ENCODE assay signal across 8 mouse cellular contexts in the genomic region with DNA sequence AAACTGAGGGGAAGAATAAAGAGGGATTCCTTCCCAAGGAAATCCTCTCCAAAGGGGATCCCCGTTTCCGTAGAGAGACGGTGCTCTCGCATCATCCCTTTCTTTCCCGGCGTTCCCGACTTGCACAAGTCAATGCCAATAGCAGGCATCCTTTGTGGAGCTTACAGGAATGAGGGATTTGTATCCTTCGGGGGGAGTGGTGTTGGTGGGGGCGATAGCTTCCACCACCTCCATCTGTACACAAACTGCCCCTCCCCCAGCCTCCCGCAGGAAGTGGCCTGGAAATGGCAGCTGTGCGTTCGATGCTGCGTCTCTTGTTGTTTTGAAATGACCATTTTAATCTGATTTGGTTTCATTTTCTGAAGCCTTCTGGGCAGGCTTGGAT. TPM values are rescaled to one million over a fixed set of nuclear protein-coding genes. Genes with fewer than 3 reads are reported as not detected.
DNase-seq lines count a peak whose midpoint lies in the region; ATAC-seq and TF ChIP-seq lines count a peak whose summit lies in the region.

No protein-coding gene starts in this region.

- peaks cover 0 to 8% of the 10 kb centered on the region in 2 experiments; a peak in 3 of 4 replicates for H3K4me1 ChIP-seq in ES-E14 (ENCODE audit: control insufficient read depth in 2 of 2, insufficient read depth in 2 of 2, low read length in 2 of 2, poor library complexity in 1 of 2)
- H3K4me1 ChIP-seq in bone marrow macrophage, adult 2 months (ENCODE audit: control insufficient read depth, insufficient read depth, low read length): peaks cover 26% of the 10 kb centered on the region
- peaks cover 44% of the 10 kb centered on the region for H3K4me1 ChIP-seq in forebrain, embryonic 13.5 days
- H3K4me1 ChIP-seq in hindbrain, embryonic 10.5 days (replicated peaks): peaks cover 53% of the 10 kb centered on the region

- no peaks in the 10 kb centered on the region for H3K27me3 ChIP-seq in forebrain, embryonic 13.5 days
- H3K27me3 ChIP-seq in hindbrain, embryonic 10.5 days (ENCODE audit: insufficient read depth, poor library complexity, severe bottlenecking): no peaks in the 10 kb centered on the region

- H3K36me3 ChIP-seq in ES-E14 (ENCODE audit: control insufficient read depth, insufficient read depth, low read length, poor library complexity, severe bottlenecking): no peaks in the 10 kb centered on the region; the same call in 1 of the 2 replicates
- H3K36me3 ChIP-seq in forebrain, embryonic 13.5 days (ENCODE audit: poor library complexity, severe bottlenecking): no peaks in the 10 kb centered on the region
- peaks cover 12% of the 10 kb centered on the region for H3K36me3 ChIP-seq in hindbrain, embryonic 10.5 days

- peak overlapping the region; percentile 83; the same call in 1 of the 2 replicates for H3K27ac ChIP-seq in ES-E14 (ENCODE audit: insufficient read depth, low read depth, low read length, poor library complexity, severe bottlenecking)
- peak overlapping the region; percentile 61 for H3K27ac ChIP-seq in bone marrow macrophage, adult 2 months (ENCODE audit: insufficient read depth, low read depth, low read length)
- peak overlapping the region; percentile 88 for H3K27ac ChIP-seq in forebrain, embryonic 13.5 days
- peak overlapping the region; percentile 96 for H3K27ac ChIP-seq in hindbrain, embryonic 10.5 days

- no peak for TF ChIP-seq CTCF in bone marrow macrophage, adult 2 months (IDR thresholded peaks at IDR 0.05; ENCODE audit: low read depth, low read length)

- no peak for TF ChIP-seq POLR2A in bone marrow macrophage, adult 2 months (IDR thresholded peaks at IDR 0.05; ENCODE audit: borderline replicate concordance, low read depth, low read length)

- no peak for DNase-seq in ES-E14 (ENCODE audit: low read depth, low spot score)
- DNase-seq in hindbrain, embryonic 10.5 days (ENCODE audit: low spot score): peak; percentile 52
- DNase-seq in layer of hippocampus, adult 9-11 months: peak; percentile 48
- DNase-seq in lung, postnatal 36 days: peak; percentile 75
- DNase-seq in right cerebral cortex, postnatal 14 days: peak; percentile 71
- no peak for DNase-seq in yolk sac, embryonic 10.5 days (ENCODE audit: low spot score)

- no peak for ATAC-seq in forebrain, embryonic 13.5 days

- H3K9ac ChIP-seq in ES-E14 (ENCODE audit: insufficient read depth, low read depth, low read length, poor library complexity, severe bottlenecking): peak overlapping the region; percentile 94
- H3K9ac ChIP-seq in forebrain, embryonic 13.5 days: peak overlapping the region; percentile 94

- H3K4me2 ChIP-seq in forebrain, embryonic 13.5 days: peak overlapping the region; percentile 79

- H3K4me3 ChIP-seq in ES-E14 (ENCODE audit: insufficient read depth in 1 of 2, low read depth in 1 of 2, low read length in 2 of 2, poor library complexity in 1 of 2, severe bottlenecking in 1 of 2): peak overlapping the region; percentile 84 to 98
- peak overlapping the region; percentile 87 for H3K4me3 ChIP-seq in bone marrow macrophage, adult 2 months (ENCODE audit: insufficient read depth, low read length)
- H3K4me3 ChIP-seq in forebrain, embryonic 13.5 days: peak overlapping the region; percentile 100
- H3K4me3 ChIP-seq in hindbrain, embryonic 10.5 days: peak overlapping the region; percentile 98

- H3K9me3 ChIP-seq in ES-E14 (ENCODE audit: control insufficient read depth, insufficient read depth, low read depth, low read length): no peaks in the 10 kb centered on the region
- H3K9me3 ChIP-seq in forebrain, embryonic 13.5 days (replicated peaks): no peaks in the 10 kb centered on the region
- no peaks in the 10 kb centered on the region for H3K9me3 ChIP-seq in hindbrain, embryonic 10.5 days

- in situ Hi-C loops in ES-E14 (cut with MboI; ENCODE audit: low sequenced_read_pairs in 2 of 2, unreplicated experiment in 2 of 2): loop anchor here in 1 of 2 experiments (10.0 kb wide), 1 partner anchor 87 kb away; a partner anchor contains a TSS

- under 1% methylated on average over 13 of the region's 13 CpGs for WGBS in forebrain, embryonic 13.5 days
- WGBS in hindbrain, embryonic 10.5 days: under 1% methylated on average over 13 of the region's 13 CpGs

TF ChIP-seq in ES-E14, 5 proteins besides CTCF, POLR2A, EP300 and RAD21:
- TF ChIP-seq HCFC1 (IDR thresholded peaks at IDR 0.05; ENCODE audit: borderline replicate concordance, insufficient read depth, low read length) (no peak), MAFK (IDR thresholded peaks at IDR 0.05; ENCODE audit: insufficient read depth, low read depth, low read length) (no peak)

RNA-seq across cellular contexts. Expression of a gene that starts 6.2 kb away (rescaled TPM):
- 42.8 and 59.9 TPM in 2 replicates for total RNA-seq in ES-E14 (2012; rRNA removed)
- 49.0 and 52.9 TPM in 2 replicates for polyA plus RNA-seq in bone marrow macrophage, adult 2 months (2012; ENCODE audit: insufficient read depth, insufficient read length, missing spikeins)
- 11.6 and 12.6 TPM in 2 replicates for polyA plus RNA-seq in forebrain, embryonic 13.5 days (2015; fragmentation: Nextera tagmentation; extraction: Ambion mirVana)
- 16.2 and 17.0 TPM in 2 replicates for polyA plus RNA-seq in hindbrain, embryonic 10.5 days (2016; fragmentation: Nextera tagmentation; extraction: Ambion mirVana)

RNA-seq across cellular contexts. Expression of a gene that starts 14.5 kb away (rescaled TPM):
- 1,760 and 2,075 TPM in 2 replicates for total RNA-seq in ES-E14 (2012; rRNA removed)
- polyA plus RNA-seq in bone marrow macrophage, adult 2 months (2012; ENCODE audit: insufficient read depth, insufficient read length, missing spikeins): 483 and 528 TPM in 2 replicates
- polyA plus RNA-seq in forebrain, embryonic 13.5 days (2015; fragmentation: Nextera tagmentation; extraction: Ambion mirVana): 2,170 and 2,214 TPM in 2 replicates
- 2,236 and 2,265 TPM in 2 replicates for polyA plus RNA-seq in hindbrain, embryonic 10.5 days (2016; fragmentation: Nextera tagmentation; extraction: Ambion mirVana)

RNA-seq across cellular contexts. Expression of a gene that starts 38.8 kb away (rescaled TPM):
- total RNA-seq in ES-E14 (2012; rRNA removed): 125 and 240 TPM in 2 replicates
- 152 and 160 TPM in 2 replicates for polyA plus RNA-seq in bone marrow macrophage, adult 2 months (2012; ENCODE audit: insufficient read depth, insufficient read length, missing spikeins)
- polyA plus RNA-seq in forebrain, embryonic 13.5 days (2015; fragmentation: Nextera tagmentation; extraction: Ambion mirVana): 562 and 583 TPM in 2 replicates
- 544 and 661 TPM in 2 replicates for polyA plus RNA-seq in hindbrain, embryonic 10.5 days (2016; fragmentation: Nextera tagmentation; extraction: Ambion mirVana)

Comparison
In these comparisons a context has a peak if more than half of its experiments do, and no peak if none do; other contexts are left out.
1. DNase-seq: peak in hindbrain, embryonic 10.5 days (single experiment), layer of hippocampus, adult 9-11 months (single experiment), lung, postnatal 36 days (single experiment) and right cerebral cortex, postnatal 14 days (single experiment); none in ES-E14 (single experiment) and yolk sac, embryonic 10.5 days (single experiment).
2. Peak in every context shown above with its lines, with median percentiles within 50 percentile points of each other: H3K27ac ChIP-seq and H3K4me3 ChIP-seq.